Mouse (Mus musculus): Measurements from ENCODE around the gene Gm1604a. TPM values are rescaled to one million over a fixed set of nuclear protein-coding genes. Genes with fewer than 3 reads are reported as not detected.
"Not testable (repeated sequence)": the region's sequence is repeated elsewhere in the genome, so short reads cannot be mapped to it uniquely, and the experiment has no call there.

Gene Gm1604a
- polyA plus RNA-seq, 1 experiment from 2014 or later: not detected

DNA sequence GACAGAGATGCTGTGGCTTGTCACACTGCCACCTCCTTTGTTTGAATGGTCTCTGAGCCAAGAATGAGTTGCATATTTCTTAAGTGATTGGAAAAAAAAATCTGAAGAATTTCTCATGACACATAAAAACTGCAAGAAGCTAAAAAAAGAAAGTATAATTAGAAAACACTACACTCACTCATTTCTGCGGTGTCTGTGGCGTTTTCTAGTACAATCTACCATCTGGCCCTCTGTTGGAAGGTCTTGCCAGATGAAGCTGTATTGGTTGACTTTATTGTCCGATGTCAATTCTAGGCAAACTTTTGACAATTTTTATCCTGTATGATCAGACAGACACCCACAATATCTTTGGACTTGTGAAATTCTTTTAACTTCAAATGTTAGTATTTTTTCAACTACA is 95.5 kb downstream of the Gm1604a start:
- H3K9ac ChIP-seq (ENCODE audit: low read length); ATAC-seq (ENCODE audit: insufficient number of reproducible peaks, low FRiP score, low TSS enrichment, low read depth); H3K4me2 ChIP-seq (ENCODE audit: low read depth, severe bottlenecking); H3K27ac ChIP-seq (replicated peaks; ENCODE audit: low read depth, low read length); H3K4me3 ChIP-seq (ENCODE audit: low read depth, low read length); H3K4me1 ChIP-seq (ENCODE audit: control insufficient read depth, insufficient read depth, low read length); H3K36me3 ChIP-seq (ENCODE audit: control insufficient read depth, insufficient read depth, low read length); DNase-seq (ENCODE audit: low spot score); H3K9me3 ChIP-seq (ENCODE audit: control insufficient read depth, low read length); H3K27me3 ChIP-seq (ENCODE audit: control insufficient read depth, insufficient read depth, low read length): not testable (repeated sequence)
- 93% methylated on average over 3 of the region's 3 CpGs for WGBS

DNA sequence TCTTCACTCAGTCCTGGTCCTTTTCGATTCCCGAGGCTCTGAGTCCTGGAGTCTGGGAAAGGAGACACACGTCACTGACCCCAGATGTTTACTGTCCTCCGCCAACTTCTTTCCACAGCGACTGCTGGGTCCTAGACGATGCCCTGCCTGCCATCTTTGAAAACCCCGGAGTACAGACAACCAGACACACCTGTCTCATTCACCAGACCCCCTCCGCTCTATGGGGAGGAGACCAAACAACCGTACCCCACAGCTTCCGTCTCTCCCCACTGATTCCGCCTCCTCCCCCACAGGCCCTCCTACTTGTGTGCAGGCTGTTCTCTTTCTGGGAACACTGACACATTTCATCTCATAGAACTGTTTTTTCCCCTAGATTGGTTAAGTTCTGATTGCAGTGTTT is 97.2 kb downstream of the Gm1604a start:
- 86% methylated on average over 11 of the region's 11 CpGs for WGBS
- not testable (repeated sequence) for H3K27me3 ChIP-seq (ENCODE audit: control insufficient read depth, insufficient read depth, low read length); H3K4me2 ChIP-seq (ENCODE audit: low read depth, severe bottlenecking); H3K9ac ChIP-seq (ENCODE audit: low read length); H3K36me3 ChIP-seq (ENCODE audit: control insufficient read depth, insufficient read depth, low read length); H3K4me3 ChIP-seq (ENCODE audit: low read depth, low read length); ATAC-seq (ENCODE audit: insufficient number of reproducible peaks, low FRiP score, low TSS enrichment, low read depth); DNase-seq (ENCODE audit: low spot score); H3K4me1 ChIP-seq (ENCODE audit: control insufficient read depth, insufficient read depth, low read length); H3K27ac ChIP-seq (replicated peaks; ENCODE audit: low read depth, low read length); H3K9me3 ChIP-seq (ENCODE audit: control insufficient read depth, low read length)

DNA sequence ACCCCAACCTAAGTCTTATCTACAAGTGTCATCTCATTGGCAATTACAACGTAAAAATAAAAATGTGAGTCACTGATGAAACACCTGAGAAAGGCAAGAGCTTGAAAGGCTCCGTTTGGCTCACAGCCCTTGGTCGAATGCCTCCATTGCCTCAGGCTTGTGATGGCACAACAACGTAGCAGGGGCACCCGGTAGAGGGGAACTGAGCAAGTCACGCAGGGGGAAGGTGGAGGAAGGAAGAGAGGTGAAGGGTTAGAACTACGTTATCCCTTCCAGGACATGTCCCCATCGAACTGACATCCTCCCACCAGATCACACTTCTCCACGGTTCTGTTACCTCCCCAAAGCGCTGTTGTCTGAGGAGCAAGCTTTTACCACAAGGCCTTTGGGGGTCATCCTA is 101.1 kb downstream of the Gm1604a start:
- not testable (repeated sequence) for H3K36me3 ChIP-seq (ENCODE audit: control insufficient read depth, insufficient read depth, low read length); ATAC-seq (ENCODE audit: insufficient number of reproducible peaks, low FRiP score, low TSS enrichment, low read depth); H3K27ac ChIP-seq (replicated peaks; ENCODE audit: low read depth, low read length); H3K4me2 ChIP-seq (ENCODE audit: low read depth, severe bottlenecking); H3K9me3 ChIP-seq (ENCODE audit: control insufficient read depth, low read length); H3K27me3 ChIP-seq (ENCODE audit: control insufficient read depth, insufficient read depth, low read length); DNase-seq (ENCODE audit: low spot score); H3K9ac ChIP-seq (ENCODE audit: low read length); H3K4me1 ChIP-seq (ENCODE audit: control insufficient read depth, insufficient read depth, low read length); H3K4me3 ChIP-seq (ENCODE audit: low read depth, low read length)
- WGBS: 82% methylated on average over 7 of the region's 10 CpGs

DNA sequence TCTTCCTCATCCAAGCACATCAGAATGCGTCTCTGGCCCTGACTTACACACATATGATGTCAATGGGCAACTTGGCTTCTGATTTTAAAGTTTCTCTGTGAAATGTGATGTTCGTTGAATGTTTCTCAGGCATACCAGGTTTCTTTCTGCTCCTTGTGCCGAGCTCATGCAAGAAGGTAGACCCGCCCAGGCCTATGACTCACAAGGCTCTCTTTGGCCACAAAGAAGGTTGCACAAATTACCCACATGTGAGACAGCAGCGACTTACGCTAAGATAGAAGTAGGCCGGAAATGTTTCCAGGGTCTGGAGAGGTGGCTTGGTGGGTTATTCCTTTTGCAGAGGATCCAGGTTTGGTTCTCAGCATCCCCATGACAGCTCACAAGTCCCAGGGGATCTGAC is 108.6 kb downstream of the Gm1604a start:
- not testable (repeated sequence) for H3K4me3 ChIP-seq (ENCODE audit: low read depth, low read length); H3K9me3 ChIP-seq (ENCODE audit: control insufficient read depth, low read length); H3K4me2 ChIP-seq (ENCODE audit: low read depth, severe bottlenecking); DNase-seq (ENCODE audit: low spot score); H3K27me3 ChIP-seq (ENCODE audit: control insufficient read depth, insufficient read depth, low read length); H3K27ac ChIP-seq (replicated peaks; ENCODE audit: low read depth, low read length); ATAC-seq (ENCODE audit: insufficient number of reproducible peaks, low FRiP score, low TSS enrichment, low read depth); H3K4me1 ChIP-seq (ENCODE audit: control insufficient read depth, insufficient read depth, low read length); H3K9ac ChIP-seq (ENCODE audit: low read length); H3K36me3 ChIP-seq (ENCODE audit: control insufficient read depth, insufficient read depth, low read length)
- WGBS: no CpG with 5 or more reads among the region's 7 CpGs

DNA sequence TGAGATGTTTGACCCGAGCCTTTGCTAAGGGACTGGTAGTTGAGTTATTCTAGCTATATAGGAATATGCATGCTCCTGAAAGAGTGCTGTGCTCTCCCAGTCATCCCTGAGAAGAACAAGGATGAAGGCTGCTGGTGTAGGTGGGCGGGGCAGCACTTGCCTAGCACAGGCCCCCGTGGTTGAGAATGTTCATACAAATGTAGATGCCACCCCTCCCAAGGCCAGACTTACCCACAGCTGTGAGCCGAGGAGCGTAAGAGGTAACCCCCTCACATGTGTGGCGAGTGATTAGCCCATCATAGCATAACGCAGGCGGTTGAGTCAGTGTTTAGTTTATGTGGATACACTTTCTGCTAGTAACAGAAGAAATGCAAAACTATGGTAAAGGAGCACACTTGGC is 109.9 kb downstream of the Gm1604a start:
- not testable (repeated sequence) for H3K27ac ChIP-seq (replicated peaks; ENCODE audit: low read depth, low read length); H3K4me3 ChIP-seq (ENCODE audit: low read depth, low read length); DNase-seq (ENCODE audit: low spot score); H3K9ac ChIP-seq (ENCODE audit: low read length); H3K27me3 ChIP-seq (ENCODE audit: control insufficient read depth, insufficient read depth, low read length); H3K4me1 ChIP-seq (ENCODE audit: control insufficient read depth, insufficient read depth, low read length); ATAC-seq (ENCODE audit: insufficient number of reproducible peaks, low FRiP score, low TSS enrichment, low read depth); H3K4me2 ChIP-seq (ENCODE audit: low read depth, severe bottlenecking); H3K36me3 ChIP-seq (ENCODE audit: control insufficient read depth, insufficient read depth, low read length); H3K9me3 ChIP-seq (ENCODE audit: control insufficient read depth, low read length)
- WGBS: 87% methylated on average over 7 of the region's 8 CpGs

Other genes starting within 250 kb of the Gm1604a start
- 25.6 and 26.9 TPM in 2 replicates for gene Ezr, start 242.8 kb upstream of the Gm1604a start, polyA plus RNA-seq (2014; fragmentation: Nextera tagmentation; extraction: Ambion mirVana)
- gene Rsph3b, start 76.9 kb upstream of the Gm1604a start, polyA plus RNA-seq (2014; fragmentation: Nextera tagmentation; extraction: Ambion mirVana): 38.6 and 41.9 TPM in 2 replicates
- 63.6 and 64.2 TPM in 2 replicates for gene Tagap1, start 64.4 kb upstream of the Gm1604a start, polyA plus RNA-seq (2014; fragmentation: Nextera tagmentation; extraction: Ambion mirVana)
- gene Rnaset2b, start 54.9 kb upstream of the Gm1604a start, polyA plus RNA-seq (2014; fragmentation: Nextera tagmentation; extraction: Ambion mirVana): 144 and 161 TPM in 2 replicates
- 0.09 and 0.16 TPM in 2 replicates for gene Gm49721, start 46.7 kb upstream of the Gm1604a start, polyA plus RNA-seq (2014; fragmentation: Nextera tagmentation; extraction: Ambion mirVana)
- 20.1 and 24.2 TPM in 2 replicates for gene Rps6ka2, start 144.5 kb downstream of the Gm1604a start, polyA plus RNA-seq (2014; fragmentation: Nextera tagmentation; extraction: Ambion mirVana)

Data from limb, embryonic 11.5 days (tissue).